Mouse (Mus musculus) granulocyte monocyte progenitor cell, adult 5-6 weeks (primary cell): ENCODE results near the gene Rhox9. TPM values are rescaled to one million over a fixed set of nuclear protein-coding genes. Genes with fewer than 3 reads are reported as not detected.
"Not testable (repeated sequence)": the region's sequence is repeated elsewhere in the genome, so short reads cannot be mapped to it uniquely, and the experiment has no call there.

ENCODE experiments used
- ATAC-seq: replicated peaks from 2 replicates; pipeline ENCODE4 v1.8.0; 2016; ENCODE audit warnings: mild to moderate bottlenecking, moderate TSS enrichment, inconsistent platforms; ENCODE audit not compliant: poor library complexity, severe bottlenecking
- total RNA-seq, 2 experiments: library from RNA; stranded (forward) in 1 of 2; stranded (reverse) in 1 of 2; fragments of 200-712, 200-1000 nt in 1 of 2; fragments of >200 nt in 1 of 2; fragmentation: Nextera tagmentation in 1 of 2; gene quantifications; 2 replicates each; pipeline ENCODE4 v1.2.3; 2014 to 2017

Rhox9 gene
- total RNA-seq (2014; fragmentation: Nextera tagmentation) = not detected in 2 replicates
- not detected in 2 replicates for total RNA-seq (2017)

DNA sequence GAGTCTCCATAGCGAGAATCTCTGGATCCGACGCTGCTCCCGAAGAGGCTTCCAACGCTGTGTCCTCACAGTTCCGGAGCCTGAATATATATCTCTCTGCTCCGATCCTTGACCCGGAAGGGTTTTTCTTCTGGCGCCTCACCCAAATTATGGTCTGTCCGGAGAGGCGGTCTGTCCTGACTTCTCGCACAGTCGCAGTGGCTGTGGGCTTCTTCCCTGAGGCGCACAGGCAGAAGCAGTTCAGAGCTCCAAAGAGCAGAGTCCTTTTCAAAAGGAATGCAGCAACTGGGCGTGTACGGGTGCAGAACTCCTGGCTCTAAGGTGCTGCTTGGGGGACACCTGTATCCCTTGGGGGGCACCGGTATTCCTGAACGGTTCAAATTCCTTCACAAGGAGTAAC, at the start of gene Rhox9:
TSS of gene Rhox9 (minus strand) at position 101 of the 400 bp plus-strand sequence.
- ATAC-seq = not testable (repeated sequence)

DNA sequence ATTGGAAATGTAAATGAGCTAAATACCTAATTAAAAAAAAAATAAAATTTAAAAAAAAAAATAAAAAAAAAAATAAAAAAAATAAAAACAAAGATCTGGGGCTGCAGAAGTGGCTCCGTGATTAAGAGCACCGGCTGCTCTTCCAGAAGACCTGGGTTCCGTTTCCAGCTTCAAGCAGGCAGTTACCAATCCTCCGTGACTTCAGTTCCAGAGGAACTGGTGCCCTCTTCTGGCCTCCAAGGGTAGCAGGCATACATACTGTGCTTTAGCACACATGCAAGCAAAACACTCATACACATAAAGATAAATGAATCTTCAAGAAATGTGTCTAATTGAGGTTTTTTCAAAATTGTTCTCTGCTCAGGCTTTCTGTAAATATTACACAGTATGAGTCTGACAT, 14.7 kb upstream of the Rhox9 start:
- ATAC-seq = no peak

DNA sequence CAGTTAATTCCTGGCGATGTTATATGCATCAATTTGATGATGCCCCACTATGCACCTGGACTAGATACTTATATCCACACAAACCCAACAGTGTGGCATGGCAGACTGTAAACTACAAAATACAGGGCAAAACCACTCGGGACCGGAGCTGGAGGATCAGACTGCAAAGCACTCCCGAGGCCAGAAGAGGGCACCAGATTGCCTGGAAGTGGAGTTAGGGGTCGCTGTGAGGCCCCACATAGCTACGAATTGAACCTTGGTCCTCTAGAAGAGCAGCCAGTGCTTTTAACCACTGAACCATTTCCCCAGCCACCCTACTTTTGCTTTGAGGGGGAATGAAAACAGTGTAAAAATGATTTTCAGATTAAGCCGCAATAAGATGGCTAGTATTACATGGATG, 7.0 kb upstream of the Rhox9 start:
- no peak for ATAC-seq

DNA sequence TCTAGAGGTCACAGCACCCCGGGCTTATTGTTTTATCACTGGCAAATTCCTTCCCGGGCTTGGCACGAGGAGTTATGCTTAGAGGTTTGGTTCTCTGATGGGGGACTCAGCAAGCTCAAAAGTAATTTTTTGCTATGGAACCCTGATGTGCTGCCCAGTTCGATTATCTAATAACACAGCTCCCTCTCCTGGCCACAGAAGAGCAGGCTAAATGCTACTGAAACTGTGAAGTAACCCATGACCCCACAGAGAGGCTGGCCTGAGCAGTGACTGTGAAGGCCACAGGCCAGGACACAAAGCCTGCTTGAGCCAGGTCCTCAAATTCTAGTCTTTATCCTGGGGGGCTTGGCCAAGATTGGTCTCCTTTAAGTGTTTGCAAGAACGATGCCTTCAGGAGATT, 2.2 kb upstream of the Rhox9 start:
- ATAC-seq = no peak

DNA sequence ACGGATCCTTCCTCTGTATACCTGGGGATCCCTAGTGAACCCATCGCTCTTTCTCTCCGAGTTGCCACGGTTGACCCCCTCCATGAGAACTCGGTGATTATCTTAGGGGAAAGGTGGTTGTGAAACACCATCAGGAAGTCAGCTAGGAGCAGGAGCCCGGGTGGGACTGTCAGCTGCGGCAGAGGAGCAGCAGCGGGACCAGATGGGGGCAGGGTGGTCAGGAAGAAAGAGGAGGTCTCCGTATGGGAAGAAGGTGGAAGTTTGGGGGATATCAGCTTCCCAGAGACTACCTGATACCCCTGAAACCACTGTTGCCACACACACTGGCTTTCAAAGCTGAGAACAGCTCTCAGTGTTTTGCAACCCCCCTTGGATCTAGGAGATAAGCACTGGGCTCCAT, 4.4 kb downstream of the Rhox9 start, which contains the start of gene Rhox7b:
TSS of gene Rhox7b (minus strand) at position 101 of the 400 bp plus-strand sequence.
- ATAC-seq = not testable (repeated sequence)

DNA sequence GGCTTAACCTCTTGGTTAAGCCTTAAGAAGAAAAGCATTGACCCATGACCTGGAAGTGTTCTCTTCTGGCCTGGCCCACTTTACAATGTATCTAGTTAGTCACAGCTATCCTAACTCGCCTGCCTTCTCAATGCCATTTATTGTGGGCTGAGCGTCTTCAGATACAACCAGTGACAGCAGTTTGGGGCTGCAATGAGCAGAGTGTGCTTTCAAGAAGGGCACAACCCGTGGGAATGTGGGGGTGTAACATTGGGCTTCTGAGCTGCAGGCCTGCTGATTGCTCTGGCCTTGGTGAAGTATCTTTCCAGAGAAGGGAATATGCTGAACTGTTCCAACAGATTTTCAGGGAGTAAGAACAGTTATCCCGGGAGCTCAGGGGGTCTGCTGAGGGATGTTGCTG, 22.7 kb downstream of the Rhox9 start, which contains the start of gene Rhox8:
TSS of gene Rhox8 (minus strand) at position 101 of the 400 bp plus-strand sequence.
- ATAC-seq = no peak

DNA sequence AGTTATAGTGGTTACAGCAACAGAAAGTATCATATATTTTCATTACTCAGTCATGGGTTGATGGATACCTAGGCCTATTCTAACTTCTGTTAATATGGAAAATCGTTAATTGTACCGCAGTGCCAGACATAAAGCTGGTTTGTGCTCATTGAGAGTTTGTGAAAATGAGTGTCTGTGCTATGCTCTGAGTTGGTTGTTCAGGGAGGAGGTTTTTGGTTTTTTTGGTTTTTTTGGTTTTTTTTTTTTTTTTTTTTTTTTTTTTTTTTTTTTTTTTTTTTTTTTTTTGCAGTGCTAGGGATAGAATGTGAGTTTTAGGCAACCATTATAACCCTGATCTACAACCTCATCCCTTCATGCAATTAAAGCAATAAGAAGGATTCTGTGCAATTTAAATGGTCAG, 29.9 kb downstream of the Rhox9 start:
- no peak for ATAC-seq

Other genes with a start within 250 kb of the Rhox9 start
- gene Rhox3h, start 233.0 kb downstream of the Rhox9 start, total RNA-seq (2014; fragmentation: Nextera tagmentation) = not detected in 2 replicates
- gene Rhox3h, start 233.0 kb downstream of the Rhox9 start, total RNA-seq (2017) = not detected in 2 replicates
- not detected in 2 replicates for gene Rhox2h, start 228.5 kb downstream of the Rhox9 start, total RNA-seq (2014; fragmentation: Nextera tagmentation)
- not detected in 2 replicates for gene Rhox2h, start 228.5 kb downstream of the Rhox9 start, total RNA-seq (2017)
- gene Rhox5, start 96.9 kb downstream of the Rhox9 start, total RNA-seq (2014; fragmentation: Nextera tagmentation) = not detected in 2 replicates
- not detected in 2 replicates for gene Rhox5, start 96.9 kb downstream of the Rhox9 start, total RNA-seq (2017)
- gene Rhox6, start 74.9 kb downstream of the Rhox9 start, total RNA-seq (2014; fragmentation: Nextera tagmentation) = not detected in 2 replicates
- gene Rhox6, start 74.9 kb downstream of the Rhox9 start, total RNA-seq (2017) = not detected in 2 replicates
- not detected in 2 replicates for gene Rhox7a, start 70.1 kb downstream of the Rhox9 start, total RNA-seq (2014; fragmentation: Nextera tagmentation)
- not detected in 2 replicates for gene Rhox7a, start 70.1 kb downstream of the Rhox9 start, total RNA-seq (2017)
- gene Rhox8, start 22.8 kb downstream of the Rhox9 start, total RNA-seq (2014; fragmentation: Nextera tagmentation) = 0.21 TPM in 1 of 2 replicates, not detected in the other
- gene Rhox8, start 22.8 kb downstream of the Rhox9 start, total RNA-seq (2017) = not detected in 2 replicates
- not detected in 2 replicates for gene Rhox7b, start 4.5 kb downstream of the Rhox9 start, total RNA-seq (2014; fragmentation: Nextera tagmentation)
- not detected in 2 replicates for gene Rhox7b, start 4.5 kb downstream of the Rhox9 start, total RNA-seq (2017)
- gene Btg1-ps1, start 117.0 kb upstream of the Rhox9 start, total RNA-seq (2014; fragmentation: Nextera tagmentation) = not detected in 2 replicates
- not detected in 2 replicates for gene Btg1-ps1, start 117.0 kb upstream of the Rhox9 start, total RNA-seq (2017)
- not detected in 2 replicates for gene Btg1-ps2, start 141.3 kb upstream of the Rhox9 start, total RNA-seq (2014; fragmentation: Nextera tagmentation)
- gene Btg1-ps2, start 141.3 kb upstream of the Rhox9 start, total RNA-seq (2017) = not detected in 2 replicates
- not detected in 2 replicates for gene Rhox10, start 164.7 kb upstream of the Rhox9 start, total RNA-seq (2014; fragmentation: Nextera tagmentation)
- gene Rhox10, start 164.7 kb upstream of the Rhox9 start, total RNA-seq (2017) = not detected in 2 replicates
- gene Rhox11, start 183.4 kb upstream of the Rhox9 start, total RNA-seq (2014; fragmentation: Nextera tagmentation) = not detected in 2 replicates
- gene Rhox11, start 183.4 kb upstream of the Rhox9 start, total RNA-seq (2017) = not detected in 2 replicates
- not detected in 2 replicates for gene Rhox12, start 209.1 kb upstream of the Rhox9 start, total RNA-seq (2014; fragmentation: Nextera tagmentation)
- not detected in 2 replicates for gene Rhox12, start 209.1 kb upstream of the Rhox9 start, total RNA-seq (2017)
- not detected in 2 replicates for gene Rhox13, start 219.4 kb upstream of the Rhox9 start, total RNA-seq (2014; fragmentation: Nextera tagmentation)
- gene Rhox13, start 219.4 kb upstream of the Rhox9 start, total RNA-seq (2017) = not detected in 2 replicates